Mouse (Mus musculus) CH12.LX (cell line): ENCODE results near the gene Amdhd1. TPM values are rescaled to one million over a fixed set of nuclear protein-coding genes. Genes with fewer than 3 reads are reported as not detected.
A peak's percentile ranks its signal among the peaks of the same experiment; 100 is the strongest.
"Not testable (repeated sequence)": the region's sequence is repeated elsewhere in the genome, so short reads cannot be mapped to it uniquely, and the experiment has no call there.

Experiments used
- DNase-seq: peaks from one replicate; pipeline ENCODE4 v3.0.0-alpha.2; 2013; ENCODE audit errors: extremely low read depth
- H3K27ac ChIP-seq: 2 replicates; pipeline ENCODE4 v1.5.1; 2012; ENCODE audit warnings: low read depth, mild to moderate bottlenecking, control low read depth, moderate library complexity; ENCODE audit not compliant: insufficient read depth
- H3K27me3 ChIP-seq: replicated peaks from 2 replicates; pipeline ENCODE3; 2012; ENCODE audit warnings: inconsistent platforms
- H3K36me3 ChIP-seq, 2 experiments: replicated peaks in 1 of 2; 2 replicates each; pipeline versions ENCODE3 to v1.6.1; 2012; ENCODE audit warnings: inconsistent platforms in 1 of 2, low read length in 1 of 2, mild to moderate bottlenecking in 1 of 2, mixed read lengths in 1 of 2, moderate library complexity in 1 of 2; ENCODE audit not compliant: control insufficient read depth in 1 of 2, insufficient read depth in 1 of 2
- H3K4me1 ChIP-seq, 2 experiments: 2 replicates each; pipeline ENCODE4 v1.6.1; 2012; ENCODE audit warnings: inconsistent platforms in 1 of 2, moderate library complexity in 1 of 2; ENCODE audit not compliant: insufficient read depth in 2 of 2, control insufficient read depth in 1 of 2
- H3K4me2 ChIP-seq: 2 replicates; pipeline ENCODE4 v1.6.1; 2012; ENCODE audit warnings: low read depth, mild to moderate bottlenecking, control low read depth; ENCODE audit not compliant: poor library complexity, insufficient read depth, severe bottlenecking
- H3K4me3 ChIP-seq, 3 experiments: fragments of 150-350 bp in 1 of 3; sonication (generic) in 1 of 3; replicated peaks in 1 of 3; 2 replicates each; pipeline versions ENCODE3 to v1.5.1; 2011 to 2012; ENCODE audit warnings: low read depth in 2 of 3, low read length in 2 of 3, mild to moderate bottlenecking in 2 of 3, moderate library complexity in 2 of 3, control low read depth in 1 of 3, improper control_type of control experiment in 1 of 3, inconsistent platforms in 1 of 3, mixed read lengths in 1 of 3; ENCODE audit not compliant: poor library complexity in 1 of 3
- H3K79me2 ChIP-seq: replicated peaks from 2 replicates; pipeline ENCODE4 v1.6.1; 2012; ENCODE audit warnings: mild to moderate bottlenecking, moderate library complexity; ENCODE audit not compliant: control insufficient read depth, poor library complexity, insufficient read depth, severe bottlenecking; ENCODE audit errors: extremely low read depth
- H3K9ac ChIP-seq: 2 replicates; pipeline ENCODE4 v1.6.1; 2012; ENCODE audit warnings: low read depth, mild to moderate bottlenecking, control low read depth, moderate library complexity; ENCODE audit not compliant: insufficient read depth
- H3K9me3 ChIP-seq: replicated peaks from 2 replicates; pipeline ENCODE3; 2012; ENCODE audit warnings: low read length, inconsistent platforms, mixed read lengths
- BHLHE40 ChIP-seq: IDR thresholded peaks from 2 replicates; pipeline ENCODE4 v1.6.1; 2011; ENCODE audit warnings: mild to moderate bottlenecking, low read depth, low read length, improper control_type of control experiment
- CHD2 ChIP-seq: IDR thresholded peaks from 2 replicates; pipeline ENCODE4 v1.6.1; 2011; ENCODE audit warnings: low read length, improper control_type of control experiment
- CTCF ChIP-seq, 2 experiments: IDR thresholded peaks in 1 of 2; conservative IDR thresholded peaks in 1 of 2; 2 replicates each; pipeline ENCODE4 v1.5.1; 2011 to 2012; ENCODE audit warnings: low read depth in 2 of 2, low read length in 2 of 2, improper control_type of control experiment in 1 of 2, inconsistent platforms in 1 of 2, mild to moderate bottlenecking in 1 of 2, moderate library complexity in 1 of 2
- E2F4 ChIP-seq: IDR thresholded peaks from 2 replicates; pipeline ENCODE4 v1.6.1; 2011; ENCODE audit warnings: low read depth, low read length, improper control_type of control experiment; ENCODE audit not compliant: insufficient replicate concordance
- ELF1 ChIP-seq: IDR thresholded peaks from 2 replicates; pipeline ENCODE4 v1.6.1; 2014; ENCODE audit warnings: low read depth, mild to moderate bottlenecking, inconsistent platforms, low read length, improper control_type of control experiment
- EP300 ChIP-seq: IDR thresholded peaks from 2 replicates; pipeline ENCODE4 v1.6.1; 2011; ENCODE audit warnings: low read length, improper control_type of control experiment
- ETS1 ChIP-seq: conservative IDR thresholded peaks from 2 replicates; pipeline ENCODE4 v1.6.1; 2012; ENCODE audit warnings: low read depth, mild to moderate bottlenecking, inconsistent platforms, low read length, improper control_type of control experiment, moderate library complexity
- GABPA ChIP-seq: IDR thresholded peaks from 2 replicates; pipeline ENCODE4 v1.6.1; 2012; ENCODE audit warnings: low read depth, low read length, improper control_type of control experiment, inconsistent platforms; ENCODE audit not compliant: insufficient replicate concordance
- IRF4 ChIP-seq: IDR thresholded peaks from 2 replicates; pipeline ENCODE4 v1.6.1; 2014; ENCODE audit warnings: low read depth, mild to moderate bottlenecking, inconsistent platforms, low read length, improper control_type of control experiment
- JUN ChIP-seq: IDR thresholded peaks from 2 replicates; pipeline ENCODE4 v1.6.1; 2011; ENCODE audit warnings: low read depth, mild to moderate bottlenecking, low read length, improper control_type of control experiment, moderate library complexity; ENCODE audit not compliant: insufficient read depth
- MAZ ChIP-seq: IDR thresholded peaks from 2 replicates; pipeline ENCODE4 v1.6.1; 2012; ENCODE audit warnings: low read depth, mild to moderate bottlenecking, inconsistent platforms, low read length, improper control_type of control experiment, moderate library complexity
- SIN3A ChIP-seq: IDR thresholded peaks from 2 replicates; pipeline ENCODE4 v1.6.1; 2012; ENCODE audit warnings: low read length, improper control_type of control experiment, inconsistent platforms
- SMC3 ChIP-seq: IDR thresholded peaks from 2 replicates; pipeline ENCODE4 v1.6.1; 2011; ENCODE audit warnings: low read depth, low read length, improper control_type of control experiment
- TCF12 ChIP-seq: IDR thresholded peaks from 2 replicates; pipeline ENCODE4 v1.6.1; 2014; ENCODE audit warnings: low read depth, mild to moderate bottlenecking, inconsistent platforms, low read length, improper control_type of control experiment
- USF1 ChIP-seq: IDR thresholded peaks from 2 replicates; pipeline ENCODE4 v1.6.1; 2014; ENCODE audit warnings: low read depth, mild to moderate bottlenecking, inconsistent platforms, low read length, improper control_type of control experiment
- ZMIZ1 ChIP-seq: IDR thresholded peaks from 2 replicates; pipeline ENCODE4 v1.6.1; 2012; ENCODE audit warnings: low read depth, mild to moderate bottlenecking, inconsistent platforms, low read length, improper control_type of control experiment
- ZNF384 ChIP-seq: IDR thresholded peaks from 2 replicates; pipeline ENCODE4 v1.6.1; 2012; ENCODE audit warnings: low read depth, low read length, improper control_type of control experiment, inconsistent platforms
- dilution Hi-C: fragments of 300-500 bp; cut with MboI; formaldehyde crosslinking; loops from 2 replicates; pipeline ENCODE4 v1.14.3; 2020; ENCODE audit warnings: low sequenced_read_pairs; ENCODE audit not compliant: extremely low pct_unique_long_range_greater_than_20kb, extremely low pct_ligation_motif_present
- in situ Hi-C: fragments of 300-500 bp; cut with MboI; formaldehyde crosslinking; loops from 3 replicates; pipeline ENCODE4 v1.14.3; 2019; ENCODE audit warnings: low sequenced_read_pairs, low pct_ligation_motif_present, low pct_unique_long_range_greater_than_20kb, mixed read lengths
- polyA plus RNA-seq: library from polyadenylated mRNA; unstranded; fragments of >175 nt; gene quantifications from 2 replicates; pipeline ENCODE4 v1.2.1, GENCODE M21; 2012; ENCODE audit warnings: low read depth; ENCODE audit not compliant: insufficient read length
- total RNA-seq, 2 experiments: library from RNA; depleted of rRNA; stranded (reverse); fragments of 300-350 nt in 1 of 2; fragments of >200 nt in 1 of 2; gene quantifications; 2 replicates each; pipeline ENCODE4 v1.2.3; 2012 to 2014

Amdhd1 gene
- total and polyA plus RNA-seq, 3 experiments: 2.3 to 8.4 (median 3.3) TPM

GRCm38 (mm10) chr10:93559786-93560185, 20.0 kb upstream of the Amdhd1 start:
- Histone ChIP-seq H3K9ac (no peak overlapping the region), H3K9me3 (no peaks in the 10 kb centered on the region), H3K4me2 (no peak overlapping the region), H3K27ac (no peak overlapping the region), H3K4me3 (no peak overlapping the region), H3K79me2 (no peaks in the 10 kb centered on the region), H3K4me1 (peaks cover 8 to 9% of the 10 kb centered on the region in 2 experiments), H3K36me3 (peaks cover 0 to 67% of the 10 kb centered on the region in 2 experiments), H3K27me3 (no peaks in the 10 kb centered on the region)
- dilution Hi-C loops: no loop called here
- in situ Hi-C loops: loop anchor here (25.0 kb wide), 1 partner anchor 272 kb away; no protein-coding TSS in a partner anchor
- no peak for TF ChIP-seq GABPA
- peak; percentile 18; the same call in 1 of the 2 replicates for TF ChIP-seq BHLHE40
- TF ChIP-seq USF1: peak; percentile 62
- no peak for TF ChIP-seq ELF1
- TF ChIP-seq ETS1: peak; percentile 22; the same call in 1 of the 2 replicates
- no peak for TF ChIP-seq E2F4
- TF ChIP-seq TCF12: 0 out of 2 replicates have a peak, but pooled peaks have one; percentile 35
- TF ChIP-seq IRF4: peak; percentile 81
- TF ChIP-seq MAZ: 0 out of 2 replicates have a peak, but pooled peaks have one; percentile 32
- TF ChIP-seq EP300: peak; percentile 16; the same call in 1 of the 2 replicates
- no peak for DNase-seq

- H3K4me2 ChIP-seq, H3K27ac ChIP-seq, DNase-seq, H3K9me3 ChIP-seq, H3K4me3 ChIP-seq, H3K9ac ChIP-seq, H3K27me3 ChIP-seq, dilution Hi-C loops, H3K79me2 ChIP-seq: not testable (repeated sequence)
- in situ Hi-C loops: loop anchor here (25.0 kb wide), 1 partner anchor 271 kb away; no protein-coding TSS in a partner anchor
- Histone ChIP-seq H3K36me3 (peaks cover 0 to 56% of the 10 kb centered on the region in 2 experiments), H3K4me1 (peaks cover 9 to 11% of the 10 kb centered on the region in 2 experiments)
- TF ChIP-seq CTCF (conservative IDR thresholded peaks at IDR 0.05 in 1 of 2, IDR thresholded peaks at IDR 0.05 in 1 of 2; ENCODE audit: low read depth in 2 of 2, low read length in 2 of 2) (peak in 1 of 2 experiments; percentile 18; a peak in 1 of 4 replicates), ZNF384 (peak; percentile 81)
Measured at GRCm38 (mm10) chr10:93557971-93558370, 18.1 kb upstream of the Amdhd1 start.

GRCm38 (mm10) chr10:93552596-93552995, 12.8 kb upstream of the Amdhd1 start:
- Histone ChIP-seq H3K9ac (no peak overlapping the region), H3K27me3 (no peaks in the 10 kb centered on the region), H3K36me3 (peaks cover 2 to 48% of the 10 kb centered on the region in 2 experiments), H3K4me1 (peaks cover 8 to 48% of the 10 kb centered on the region in 2 experiments; a peak in 3 of 4 replicates), H3K9me3 (no peaks in the 10 kb centered on the region), H3K27ac (no peak overlapping the region), H3K79me2 (no peaks in the 10 kb centered on the region), H3K4me2 (no peak overlapping the region), H3K4me3 (no peak overlapping the region)
- no peak for DNase-seq
- in situ Hi-C loops: loop anchor here (25.0 kb wide), 1 partner anchor 265 kb away; no protein-coding TSS in a partner anchor
- TF ChIP-seq CHD2 (no peak), IRF4 (no peak), SMC3 (no peak), USF1 (no peak), CTCF (conservative IDR thresholded peaks at IDR 0.05 in 1 of 2, IDR thresholded peaks at IDR 0.05 in 1 of 2; ENCODE audit: low read depth in 2 of 2, low read length in 2 of 2) (no peak), BHLHE40 (no peak), SIN3A (no peak), ZMIZ1 (no peak), JUN (no peak)
- dilution Hi-C loops: no loop called here
